Mouse (Mus musculus) testis, adult 2 months (tissue): ENCODE results near the gene Lgals3. TPM values are rescaled to one million over a fixed set of nuclear protein-coding genes. Genes with fewer than 3 reads are reported as not detected.

Experiments
- H3K27ac ChIP-seq: fragments of 200-500 bp; 2 replicates; pipeline ENCODE4 v1.5.1; 2012; ENCODE audit warnings: low read depth, low read length; ENCODE audit not compliant: control insufficient read depth, insufficient read depth
- H3K27me3 ChIP-seq: fragments of 200-500 bp; 2 replicates; pipeline ENCODE4 v1.6.1; 2012; ENCODE audit warnings: mild to moderate bottlenecking, low read length, moderate library complexity; ENCODE audit not compliant: control insufficient read depth, insufficient read depth
- H3K36me3 ChIP-seq: fragments of 200-500 bp; 2 replicates; pipeline ENCODE4 v1.6.1; 2012; ENCODE audit warnings: mild to moderate bottlenecking, low read length; ENCODE audit not compliant: control insufficient read depth, insufficient read depth
- H3K4me1 ChIP-seq: fragments of 200-500 bp; 2 replicates; pipeline ENCODE4 v1.6.1; 2012; ENCODE audit warnings: low read length; ENCODE audit not compliant: control insufficient read depth, insufficient read depth
- H3K4me3 ChIP-seq: fragments of 200-500 bp; 2 replicates; pipeline ENCODE4 v1.5.1; 2012; ENCODE audit warnings: low read depth, mild to moderate bottlenecking, low read length, moderate library complexity, mixed read lengths; ENCODE audit not compliant: control insufficient read depth
- CTCF ChIP-seq: fragments of 200-500 bp; IDR thresholded peaks from 2 replicates; pipeline ENCODE4 v1.5.1; 2012; ENCODE audit warnings: low read depth, mild to moderate bottlenecking, inconsistent platforms, low read length, moderate library complexity; ENCODE audit not compliant: control insufficient read depth, insufficient read depth, insufficient replicate concordance
- POLR2A ChIP-seq: fragments of 200-500 bp; IDR thresholded peaks from 2 replicates; pipeline ENCODE4 v1.6.1; 2012; ENCODE audit warnings: low read depth, mild to moderate bottlenecking, inconsistent platforms, low read length, moderate library complexity; ENCODE audit not compliant: control insufficient read depth
- polyA plus RNA-seq: library from polyadenylated mRNA; depleted of rRNA; stranded (reverse); fragments of >200 nt; gene quantifications from 2 replicates; pipeline ENCODE4 v1.2.3, GENCODE M21; 2012

Lgals3 gene
- polyA plus RNA-seq, 1 experiment, result 8.9 TPM

GRCm38 (mm10) chr14:47369741-47370140, 2.2 kb downstream of the Lgals3 start:
- Histone ChIP-seq H3K27me3 (no peaks in the 10 kb centered on the region), H3K36me3 (no peaks in the 10 kb centered on the region), H3K4me1 (peaks cover 14% of the 10 kb centered on the region), H3K4me3 (no peak overlapping the region), H3K27ac (no peak overlapping the region)
- no peak for TF ChIP-seq POLR2A
- no peak for TF ChIP-seq CTCF

DNA sequence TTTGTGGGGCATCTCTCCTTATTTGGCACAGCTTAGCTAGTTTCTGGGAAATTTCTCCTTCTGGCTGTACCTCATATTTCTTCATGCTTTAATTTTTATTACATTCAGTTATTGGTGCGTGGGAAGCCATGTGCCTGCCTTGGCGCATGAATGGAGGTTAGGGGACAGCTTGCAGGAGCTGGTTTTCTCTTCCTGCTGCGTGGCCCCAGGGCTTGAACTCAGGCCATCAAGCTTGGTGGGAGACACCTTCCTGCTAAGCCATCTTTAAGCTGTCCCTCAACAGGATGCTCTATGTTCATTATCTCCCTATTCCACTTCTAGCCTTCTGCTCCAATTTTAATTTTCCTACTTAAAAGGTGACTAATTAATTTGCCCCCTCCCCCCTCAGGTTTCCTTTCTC, 3.2 kb downstream of the Lgals3 start:
- peaks cover 14% of the 10 kb centered on the region for H3K4me1 ChIP-seq
- no peak overlapping the region for H3K27ac ChIP-seq
- no peak for TF ChIP-seq CTCF
- TF ChIP-seq POLR2A, result no peak
- no peaks in the 10 kb centered on the region for H3K36me3 ChIP-seq
- no peaks in the 10 kb centered on the region for H3K27me3 ChIP-seq
- H3K4me3 ChIP-seq, result no peak overlapping the region

- Histone ChIP-seq H3K27me3 (no peaks in the 10 kb centered on the region), H3K4me1 (peaks cover 14% of the 10 kb centered on the region), H3K4me3 (no peak overlapping the region), H3K27ac (no peak overlapping the region), H3K36me3 (no peaks in the 10 kb centered on the region)
- TF ChIP-seq POLR2A (no peak), CTCF (no peak)
These were observed 4.1 kb downstream of the Lgals3 start for GRCm38 (mm10) chr14:47371689-47372088.

DNA sequence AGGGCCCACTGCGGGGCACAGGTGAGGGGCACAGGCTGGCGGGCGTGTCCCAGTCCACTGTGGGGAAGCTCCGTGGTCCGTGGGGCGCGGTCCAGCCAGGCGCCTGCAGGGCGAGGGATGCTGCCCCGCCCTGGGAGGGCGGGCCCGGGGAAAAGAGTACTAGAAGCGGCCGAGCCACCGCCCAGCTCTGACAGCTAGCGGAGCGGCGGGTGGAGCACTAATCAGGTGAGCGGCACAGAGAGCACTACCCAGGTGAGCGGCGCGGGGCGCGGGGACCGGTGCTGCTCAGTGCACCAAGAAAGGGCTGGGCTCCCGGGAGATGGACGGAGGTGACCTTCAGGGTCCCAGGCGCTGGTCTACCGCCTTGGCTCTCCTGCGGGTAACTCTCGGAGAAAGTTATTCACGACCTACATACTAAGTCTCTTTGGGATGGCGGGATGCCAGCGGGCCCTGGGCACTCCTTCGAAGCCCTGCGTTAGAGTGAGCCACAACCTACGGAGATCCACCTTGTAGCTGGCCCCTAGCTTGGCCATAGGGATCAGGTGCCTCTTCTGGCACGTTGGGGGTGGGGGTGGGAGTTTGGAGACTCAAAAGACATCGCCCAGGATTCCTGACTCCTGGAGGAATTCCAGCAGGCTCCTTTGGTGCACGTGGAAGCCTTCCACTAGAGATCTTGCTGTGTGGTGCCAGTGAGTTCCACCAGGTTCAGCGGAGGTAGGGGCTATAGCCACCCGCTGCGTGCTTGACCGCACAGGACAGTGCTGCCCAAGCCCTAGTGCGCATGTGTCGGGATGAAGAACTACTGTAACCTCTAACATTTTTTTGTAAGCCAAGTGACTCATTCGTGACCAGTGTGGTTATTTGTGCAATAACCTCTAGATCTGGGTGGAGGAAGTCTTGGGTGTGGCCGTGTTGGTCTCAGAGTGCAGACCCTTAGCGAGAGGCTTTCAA, 6.5 kb downstream of the Lgals3 start:
- no peaks in the 10 kb centered on the region for H3K36me3 ChIP-seq
- H3K27me3 ChIP-seq, result no peaks in the 10 kb centered on the region
- H3K27ac ChIP-seq, result no peak overlapping the region
- peak overlapping the region; percentile 23 for H3K4me3 ChIP-seq
- H3K4me1 ChIP-seq, result peaks cover 7% of the 10 kb centered on the region
- TF ChIP-seq CTCF (no peak), POLR2A (no peak)

- TF ChIP-seq POLR2A (no peak), CTCF (no peak)
- Histone ChIP-seq H3K27me3 (no peaks in the 10 kb centered on the region), H3K27ac (no peak overlapping the region), H3K4me1 (peaks cover 7% of the 10 kb centered on the region), H3K4me3 (no peak overlapping the region), H3K36me3 (no peaks in the 10 kb centered on the region)
These were observed 9.0 kb downstream of the Lgals3 start for GRCm38 (mm10) chr14:47376526-47376925.

DNA sequence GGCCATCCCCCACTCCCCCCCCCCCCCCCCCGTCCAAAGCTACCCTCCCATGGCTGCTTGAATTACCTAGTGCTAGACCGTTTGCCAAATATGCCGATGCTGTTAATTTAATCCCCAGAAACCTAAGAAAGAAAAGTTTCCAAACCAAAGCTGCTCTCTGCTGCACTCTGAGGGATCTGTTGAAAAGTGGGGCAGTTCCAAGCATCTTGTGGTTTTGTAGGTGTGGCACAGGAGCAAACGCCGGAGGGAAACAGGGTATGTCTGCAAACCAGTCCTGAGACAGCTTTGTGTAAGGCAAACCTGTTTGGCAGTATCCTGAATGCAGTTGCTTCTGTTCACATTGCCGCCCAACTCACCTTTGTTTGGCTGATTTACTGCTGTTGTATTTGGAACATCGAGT, 10.8 kb downstream of the Lgals3 start:
- Histone ChIP-seq H3K4me1 (peaks cover 7% of the 10 kb centered on the region), H3K36me3 (no peaks in the 10 kb centered on the region), H3K27ac (no peak overlapping the region), H3K4me3 (no peak overlapping the region), H3K27me3 (no peaks in the 10 kb centered on the region)
- no peak for TF ChIP-seq CTCF
- no peak for TF ChIP-seq POLR2A

- Histone ChIP-seq H3K27ac (no peak overlapping the region), H3K27me3 (no peaks in the 10 kb centered on the region), H3K36me3 (no peaks in the 10 kb centered on the region), H3K4me1 (no peaks in the 10 kb centered on the region), H3K4me3 (no peak overlapping the region)
- TF ChIP-seq CTCF (no peak), POLR2A (no peak)
These were observed 16.4 kb downstream of the Lgals3 start for GRCm38 (mm10) chr14:47383911-47384310.
